Mouse (Mus musculus): ENCODE results near the gene Vat1l. TPM values are rescaled to one million over a fixed set of nuclear protein-coding genes. Genes with fewer than 3 reads are reported as not detected.

The Vat1l gene
- polyA plus RNA-seq, 1 experiment from 2014 or later, result 29.7 TPM

DNA sequence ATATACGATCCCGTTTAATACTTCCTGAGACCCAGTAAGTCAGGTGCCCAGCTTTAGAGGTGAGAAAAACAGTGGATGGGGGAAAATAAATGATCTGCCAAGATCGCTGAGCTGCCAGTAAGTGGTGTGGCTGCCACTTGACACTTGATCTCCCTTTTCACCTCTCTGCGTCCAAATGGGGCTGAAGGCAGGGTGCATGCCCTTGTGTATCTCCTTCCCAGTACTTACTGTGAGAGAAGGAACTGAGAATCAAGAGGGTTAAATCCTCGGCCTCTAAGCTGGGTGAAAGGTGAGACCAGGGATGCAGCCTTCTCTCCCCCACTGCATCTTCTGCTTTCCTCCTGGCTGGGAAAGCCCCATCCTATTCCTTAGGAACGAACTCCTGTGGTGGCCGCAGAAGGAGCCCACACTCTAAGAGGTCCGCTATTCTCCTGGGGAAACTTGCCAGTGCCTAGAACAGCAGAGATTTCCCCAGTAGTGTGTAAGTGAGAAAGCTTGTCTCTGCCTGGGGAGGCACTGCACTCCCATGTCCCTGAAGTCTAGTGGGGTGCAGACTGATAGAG, 1.1 kb downstream of the Vat1l start:
- 1% methylated on average over 8 of the region's 8 CpGs for WGBS
- DNase-seq (ENCODE audit: low spot score) (no peak), ATAC-seq (no peak)
- Histone ChIP-seq H3K27me3 (replicated peaks; ENCODE audit: control insufficient read depth, insufficient read depth, low read length) (no peaks in the 10 kb centered on the region), H3K9me3 (replicated peaks; ENCODE audit: control insufficient read depth, low read length) (no peaks in the 10 kb centered on the region), H3K4me2 (ENCODE audit: low read length) (peak overlapping the region; percentile 81), H3K27ac (ENCODE audit: low read depth, low read length) (no peak overlapping the region), H3K9ac (ENCODE audit: low read length) (peak overlapping the region; percentile 65), H3K4me3 (ENCODE audit: low read depth, low read length) (peak overlapping the region; percentile 52), H3K4me1 (ENCODE audit: control insufficient read depth, insufficient read depth, low read length) (peaks cover 10% of the 10 kb centered on the region; the same call in 1 of the 2 replicates), H3K36me3 (ENCODE audit: control insufficient read depth, insufficient read depth, low read length) (no peaks in the 10 kb centered on the region)

DNA sequence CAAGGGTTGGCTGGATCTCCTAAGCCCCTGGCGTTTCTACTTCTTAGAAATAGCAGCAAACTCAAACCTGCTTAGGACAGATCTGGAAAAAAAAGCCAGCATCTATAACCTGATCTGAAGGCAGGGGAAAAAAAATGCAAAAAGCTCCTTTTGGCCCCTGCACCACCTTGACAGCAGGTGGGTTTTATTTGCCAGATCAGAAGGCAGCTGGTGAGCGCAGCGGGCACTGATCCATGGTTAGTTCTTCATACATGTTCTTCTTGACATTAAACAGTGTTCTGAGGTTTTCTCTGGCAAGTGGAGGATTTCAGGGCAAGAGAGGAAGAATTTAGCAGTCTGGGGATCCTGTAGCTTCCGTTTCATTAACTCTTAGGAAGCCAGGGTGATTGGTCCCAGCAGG, 1.6 kb downstream of the Vat1l start:
- Histone ChIP-seq H3K4me3 (ENCODE audit: low read depth, low read length) (peak overlapping the region; percentile 52), H3K4me2 (ENCODE audit: low read length) (peak overlapping the region; percentile 81), H3K9ac (ENCODE audit: low read length) (peak overlapping the region; percentile 65), H3K9me3 (replicated peaks; ENCODE audit: control insufficient read depth, low read length) (no peaks in the 10 kb centered on the region), H3K4me1 (ENCODE audit: control insufficient read depth, insufficient read depth, low read length) (peaks cover 10% of the 10 kb centered on the region; the same call in 1 of the 2 replicates), H3K27me3 (replicated peaks; ENCODE audit: control insufficient read depth, insufficient read depth, low read length) (no peaks in the 10 kb centered on the region), H3K27ac (ENCODE audit: low read depth, low read length) (no peak overlapping the region), H3K36me3 (ENCODE audit: control insufficient read depth, insufficient read depth, low read length) (no peaks in the 10 kb centered on the region)
- DNase-seq (ENCODE audit: low spot score) (peak; percentile 23), ATAC-seq (no peak)
- 43% methylated on average over 4 of the region's 4 CpGs for WGBS

DNA sequence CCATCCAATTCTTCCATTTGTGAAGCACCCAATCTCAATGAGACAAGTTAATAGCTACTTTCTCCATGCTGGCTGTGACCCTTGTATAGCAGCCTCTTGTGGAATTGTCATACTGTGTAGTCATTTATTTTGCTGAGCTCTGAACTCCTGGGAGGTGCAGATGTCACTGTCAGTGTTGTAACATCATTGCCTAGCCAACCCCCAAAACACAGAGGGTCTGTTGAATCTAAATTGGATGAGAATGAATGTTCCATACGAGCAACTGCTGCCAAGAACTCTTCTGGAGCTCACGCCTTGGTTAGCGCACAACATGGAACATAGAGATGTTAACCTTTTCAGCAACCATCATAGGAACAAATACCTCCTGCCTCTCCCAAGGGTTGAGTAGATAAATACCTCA, 15.4 kb downstream of the Vat1l start:
- no peaks in the 10 kb centered on the region for H3K36me3 ChIP-seq (ENCODE audit: control insufficient read depth, insufficient read depth, low read length)
- H3K9ac ChIP-seq (ENCODE audit: low read length), result no peak overlapping the region
- H3K27me3 ChIP-seq (replicated peaks; ENCODE audit: control insufficient read depth, insufficient read depth, low read length), result no peaks in the 10 kb centered on the region
- H3K9me3 ChIP-seq (replicated peaks; ENCODE audit: control insufficient read depth, low read length), result no peaks in the 10 kb centered on the region
- ATAC-seq, result no peak
- no peak overlapping the region for H3K4me3 ChIP-seq (ENCODE audit: low read depth, low read length)
- H3K27ac ChIP-seq (ENCODE audit: low read depth, low read length), result no peak overlapping the region
- DNase-seq (ENCODE audit: low spot score), result peak; percentile 41
- 0 out of 2 replicates have a peak, but pooled peaks cover 3% of the 10 kb centered on the region for H3K4me1 ChIP-seq (ENCODE audit: control insufficient read depth, insufficient read depth, low read length)
- WGBS, result 76% methylated on average over 3 of the region's 3 CpGs
- H3K4me2 ChIP-seq (ENCODE audit: low read length), result no peak overlapping the region

DNA sequence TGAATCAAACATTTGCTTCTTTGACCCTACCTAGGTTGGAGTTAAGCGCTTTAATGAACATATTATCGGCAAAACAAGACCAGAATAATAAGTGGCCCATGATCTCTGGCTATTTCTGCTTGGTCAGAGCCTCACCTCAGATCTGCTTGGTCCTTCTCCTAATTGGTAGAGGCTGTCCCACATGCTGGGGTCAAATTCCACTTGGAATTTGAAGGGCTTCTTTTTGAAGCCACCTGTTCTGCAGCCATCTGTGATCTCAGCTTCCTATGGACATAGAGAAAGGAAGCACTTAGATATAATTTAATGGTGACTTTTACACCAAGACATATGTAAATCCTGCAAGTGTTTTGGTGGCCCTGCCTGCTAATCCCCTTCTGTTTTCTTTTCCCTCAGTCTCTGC, 16.6 kb downstream of the Vat1l start:
- H3K36me3 ChIP-seq (ENCODE audit: control insufficient read depth, insufficient read depth, low read length), result no peaks in the 10 kb centered on the region
- ATAC-seq (no peak), DNase-seq (ENCODE audit: low spot score) (no peak)
- H3K9me3 ChIP-seq (replicated peaks; ENCODE audit: control insufficient read depth, low read length), result no peaks in the 10 kb centered on the region
- 84% methylated on average over 2 of the region's 2 CpGs for WGBS
- H3K9ac ChIP-seq (ENCODE audit: low read length), result no peak overlapping the region
- H3K4me2 ChIP-seq (ENCODE audit: low read length), result no peak overlapping the region
- H3K27me3 ChIP-seq (replicated peaks; ENCODE audit: control insufficient read depth, insufficient read depth, low read length), result no peaks in the 10 kb centered on the region
- H3K4me3 ChIP-seq (ENCODE audit: low read depth, low read length), result no peak overlapping the region
- H3K4me1 ChIP-seq (ENCODE audit: control insufficient read depth, insufficient read depth, low read length), result 0 out of 2 replicates have a peak, but pooled peaks cover 3% of the 10 kb centered on the region
- no peak overlapping the region for H3K27ac ChIP-seq (ENCODE audit: low read depth, low read length)

DNA sequence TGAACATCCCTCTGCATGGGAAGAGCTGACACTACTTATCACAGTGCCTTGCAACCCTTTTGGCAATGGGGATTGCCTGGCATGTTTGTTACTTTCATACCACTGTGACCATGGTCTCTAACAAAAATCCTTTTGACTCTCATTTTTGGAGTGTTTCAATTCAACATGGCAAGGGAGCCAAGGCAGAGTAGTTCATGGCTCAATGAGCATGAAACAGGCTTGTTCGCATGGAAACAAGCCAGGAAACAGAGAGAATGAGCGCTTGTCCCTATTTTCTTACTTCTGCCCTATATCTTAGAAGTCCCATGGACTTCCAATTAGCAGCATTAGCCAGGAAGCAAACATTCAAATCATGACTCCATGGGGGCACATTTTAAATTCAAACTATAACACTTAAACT, 18.6 kb downstream of the Vat1l start:
- H3K36me3 ChIP-seq (ENCODE audit: control insufficient read depth, insufficient read depth, low read length), result no peaks in the 10 kb centered on the region
- H3K27me3 ChIP-seq (replicated peaks; ENCODE audit: control insufficient read depth, insufficient read depth, low read length), result no peaks in the 10 kb centered on the region
- H3K4me3 ChIP-seq (ENCODE audit: low read depth, low read length), result no peak overlapping the region
- H3K4me1 ChIP-seq (ENCODE audit: control insufficient read depth, insufficient read depth, low read length), result 0 out of 2 replicates have a peak, but pooled peaks cover 3% of the 10 kb centered on the region
- H3K9me3 ChIP-seq (replicated peaks; ENCODE audit: control insufficient read depth, low read length), result no peaks in the 10 kb centered on the region
- DNase-seq (ENCODE audit: low spot score) (peak; percentile 50), ATAC-seq (no peak)
- H3K4me2 ChIP-seq (ENCODE audit: low read length), result no peak overlapping the region
- H3K9ac ChIP-seq (ENCODE audit: low read length), result no peak overlapping the region
- no peak overlapping the region for H3K27ac ChIP-seq (ENCODE audit: low read depth, low read length)
- WGBS, result 34% methylated on average over 2 of the region's 2 CpGs

DNA sequence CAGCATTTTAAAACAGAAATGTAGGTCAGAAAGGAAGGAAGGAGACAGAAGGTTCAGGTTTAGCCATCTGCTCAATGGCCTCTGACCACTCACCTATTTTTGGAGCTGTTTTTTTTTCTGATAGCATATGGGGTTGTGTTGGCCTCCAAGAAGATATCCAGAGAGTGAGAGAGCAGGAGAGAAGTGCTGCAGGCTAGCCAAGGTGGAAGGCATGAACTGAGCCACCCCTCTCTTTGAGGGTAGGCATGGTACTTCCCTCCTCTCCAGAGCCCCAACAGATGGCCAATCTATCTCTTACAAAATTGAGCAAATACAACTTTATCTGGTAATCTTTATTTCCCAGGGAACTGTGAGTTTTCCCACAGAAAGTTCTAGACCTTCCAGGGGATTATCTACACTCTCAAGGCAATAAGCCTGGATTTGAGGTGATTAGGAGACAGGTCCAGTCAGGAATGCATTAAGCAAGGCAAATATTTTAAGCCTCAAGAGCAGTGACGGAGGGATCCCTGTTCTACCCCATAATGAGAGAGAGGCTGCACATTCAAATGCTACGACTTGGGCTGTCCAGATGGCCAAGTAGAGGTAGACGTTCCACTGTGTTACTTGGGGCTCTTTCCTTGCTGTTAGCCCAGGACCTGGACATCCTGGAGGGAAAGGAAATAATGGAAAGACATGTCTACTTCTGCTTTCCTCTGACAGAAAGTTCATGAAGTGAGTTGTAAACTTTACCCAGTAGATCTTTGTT, 46.1 kb downstream of the Vat1l start:
- no peaks in the 10 kb centered on the region for H3K4me1 ChIP-seq (ENCODE audit: control insufficient read depth, insufficient read depth, low read length)
- no peak for DNase-seq (ENCODE audit: low spot score)
- no peak overlapping the region for H3K4me2 ChIP-seq (ENCODE audit: low read length)
- H3K27ac ChIP-seq (ENCODE audit: low read depth, low read length), result no peak overlapping the region
- no peaks in the 10 kb centered on the region for H3K36me3 ChIP-seq (ENCODE audit: control insufficient read depth, insufficient read depth, low read length)
- WGBS, result 78% methylated on average over 3 of the region's 3 CpGs
- no peak for ATAC-seq
- no peaks in the 10 kb centered on the region for H3K27me3 ChIP-seq (replicated peaks; ENCODE audit: control insufficient read depth, insufficient read depth, low read length)
- no peak overlapping the region for H3K9ac ChIP-seq (ENCODE audit: low read length)
- H3K4me3 ChIP-seq (ENCODE audit: low read depth, low read length), result no peak overlapping the region
- no peaks in the 10 kb centered on the region for H3K9me3 ChIP-seq (replicated peaks; ENCODE audit: control insufficient read depth, low read length)

DNA sequence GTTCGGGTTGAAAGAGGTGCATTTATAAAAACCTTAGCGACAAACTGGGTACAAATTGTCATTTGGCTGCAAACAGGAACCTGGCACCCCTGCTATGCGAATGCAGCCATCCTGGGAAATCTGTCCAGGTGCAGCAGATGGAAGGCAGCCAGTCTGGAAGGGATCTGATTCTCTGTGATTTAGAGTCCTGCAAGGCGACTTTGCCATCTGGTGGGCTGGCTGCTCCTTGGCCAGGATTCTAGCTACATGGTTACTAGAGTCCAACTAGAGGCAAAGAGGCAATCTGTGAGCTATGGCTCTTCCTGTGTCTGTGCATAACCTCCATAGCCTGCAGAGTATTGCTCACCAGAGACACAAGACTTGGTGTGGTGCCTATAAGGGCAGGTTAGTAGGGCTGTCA, 53.3 kb downstream of the Vat1l start:
- Histone ChIP-seq H3K27ac (ENCODE audit: low read depth, low read length) (no peak overlapping the region), H3K4me3 (ENCODE audit: low read depth, low read length) (no peak overlapping the region), H3K9ac (ENCODE audit: low read length) (no peak overlapping the region), H3K4me2 (ENCODE audit: low read length) (no peak overlapping the region), H3K36me3 (ENCODE audit: control insufficient read depth, insufficient read depth, low read length) (no peaks in the 10 kb centered on the region), H3K9me3 (replicated peaks; ENCODE audit: control insufficient read depth, low read length) (no peaks in the 10 kb centered on the region), H3K4me1 (ENCODE audit: control insufficient read depth, insufficient read depth, low read length) (peaks cover 12% of the 10 kb centered on the region), H3K27me3 (replicated peaks; ENCODE audit: control insufficient read depth, insufficient read depth, low read length) (no peaks in the 10 kb centered on the region)
- 66% methylated on average over 4 of the region's 4 CpGs for WGBS
- DNase-seq (ENCODE audit: low spot score) (peak; percentile 60), ATAC-seq (no peak)

DNA sequence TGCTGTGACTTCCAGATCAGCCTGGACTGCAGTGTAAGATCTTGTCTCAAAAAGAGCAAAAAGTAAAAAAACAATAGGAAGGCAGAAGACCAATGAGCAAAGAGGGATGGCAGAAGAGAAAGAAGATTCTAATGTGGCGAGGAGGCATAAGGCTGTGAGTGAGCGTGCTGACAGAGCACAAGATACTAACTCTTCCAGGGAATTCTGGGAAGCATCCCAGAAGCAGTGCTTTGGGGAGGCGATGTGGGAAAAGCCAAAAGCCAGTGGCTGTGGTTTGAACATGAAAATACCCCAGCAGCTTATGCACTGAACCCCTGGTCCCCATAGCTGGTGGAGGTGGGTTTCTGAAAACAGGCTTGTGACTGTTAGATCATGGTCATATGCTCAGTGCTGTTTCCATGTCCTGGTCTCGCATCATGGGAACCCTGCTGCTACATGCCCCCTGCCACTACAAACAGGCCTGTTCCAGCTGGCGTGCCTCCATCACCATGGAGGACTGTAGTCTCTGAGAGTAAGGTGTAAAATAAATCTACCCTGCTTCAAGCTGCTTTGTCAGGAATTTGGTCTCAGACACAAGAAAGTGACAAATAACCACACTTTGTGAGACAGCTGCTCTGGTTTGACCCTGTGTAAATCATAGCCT, 54.4 kb downstream of the Vat1l start:
- Histone ChIP-seq H3K4me2 (ENCODE audit: low read length) (no peak overlapping the region), H3K36me3 (ENCODE audit: control insufficient read depth, insufficient read depth, low read length) (no peaks in the 10 kb centered on the region), H3K4me1 (ENCODE audit: control insufficient read depth, insufficient read depth, low read length) (peaks cover 12% of the 10 kb centered on the region), H3K9ac (ENCODE audit: low read length) (no peak overlapping the region), H3K27me3 (replicated peaks; ENCODE audit: control insufficient read depth, insufficient read depth, low read length) (no peaks in the 10 kb centered on the region), H3K9me3 (replicated peaks; ENCODE audit: control insufficient read depth, low read length) (no peaks in the 10 kb centered on the region), H3K4me3 (ENCODE audit: low read depth, low read length) (no peak overlapping the region), H3K27ac (ENCODE audit: low read depth, low read length) (peak overlapping the region; percentile 27; the same call in 1 of the 2 replicates)
- ATAC-seq, result no peak
- DNase-seq (ENCODE audit: low spot score), result peak; percentile 37
- 73% methylated on average over 5 of the region's 5 CpGs for WGBS

DNA sequence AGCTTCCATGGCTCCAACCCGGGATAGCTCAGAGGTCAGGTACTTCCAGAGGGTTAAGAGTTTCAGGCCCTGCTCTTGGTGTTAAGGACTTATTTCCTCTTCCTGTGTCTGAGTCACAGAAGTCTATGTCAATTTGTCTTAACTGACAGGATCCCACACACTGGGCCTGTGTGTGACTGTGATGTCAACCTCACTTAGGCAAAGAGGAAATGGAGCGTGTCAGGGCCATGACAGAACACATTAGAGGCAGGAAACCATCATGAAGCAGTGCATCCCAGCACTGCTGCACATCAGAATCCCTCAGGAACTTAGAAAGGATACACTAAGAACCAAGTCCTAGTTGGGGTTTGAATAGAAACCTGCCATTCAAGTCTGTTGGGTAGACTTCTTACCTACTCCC, 56.9 kb downstream of the Vat1l start:
- H3K27ac ChIP-seq (ENCODE audit: low read depth, low read length), result no peak overlapping the region
- WGBS, result 95% methylated on average over 2 of the region's 2 CpGs
- DNase-seq (ENCODE audit: low spot score), result no peak
- peaks cover 12% of the 10 kb centered on the region for H3K4me1 ChIP-seq (ENCODE audit: control insufficient read depth, insufficient read depth, low read length)
- H3K9me3 ChIP-seq (replicated peaks; ENCODE audit: control insufficient read depth, low read length), result no peaks in the 10 kb centered on the region
- no peak overlapping the region for H3K4me3 ChIP-seq (ENCODE audit: low read depth, low read length)
- H3K27me3 ChIP-seq (replicated peaks; ENCODE audit: control insufficient read depth, insufficient read depth, low read length), result no peaks in the 10 kb centered on the region
- no peak overlapping the region for H3K9ac ChIP-seq (ENCODE audit: low read length)
- no peak for ATAC-seq
- H3K36me3 ChIP-seq (ENCODE audit: control insufficient read depth, insufficient read depth, low read length), result no peaks in the 10 kb centered on the region
- H3K4me2 ChIP-seq (ENCODE audit: low read length), result no peak overlapping the region
